Mouse (Mus musculus): ENCODE results near the gene Tspear. TPM values are rescaled to one million over a fixed set of nuclear protein-coding genes. Genes with fewer than 3 reads are reported as not detected.

Gene Tspear
- polyA plus RNA-seq, 1 experiment: not detected

- TF ChIP-seq CEBPB (IDR thresholded peaks at IDR 0.05; ENCODE audit: low read depth) (no peak), FOSL1 (IDR thresholded peaks at IDR 0.05; ENCODE audit: insufficient read depth, low read length, poor library complexity, severe bottlenecking) (no peak), MYOG (IDR thresholded peaks at IDR 0.05; ENCODE audit: control insufficient read depth, extremely low read depth, insufficient read length) (no peak), MYOD1 (IDR thresholded peaks at IDR 0.05; ENCODE audit: control insufficient read depth, insufficient read length, low read depth) (no peak), CTCF (IDR thresholded peaks at IDR 0.05; ENCODE audit: control insufficient read depth, insufficient read depth, insufficient read length) (no peak), USF1 (IDR thresholded peaks at IDR 0.05; ENCODE audit: low read depth) (no peak), MAX (IDR thresholded peaks at IDR 0.05) (no peak)
- Histone ChIP-seq H3K36me3 (ENCODE audit: control insufficient read depth, insufficient read depth) (no peaks in the 10 kb centered on the region), H3K4me3 (ENCODE audit: insufficient read depth, poor library complexity, severe bottlenecking) (no peak overlapping the region), H3ac (ENCODE audit: control insufficient read depth, insufficient read length, low read depth) (no peak overlapping the region), H3K79me2 (ENCODE audit: control insufficient read depth, insufficient read depth) (no peaks in the 10 kb centered on the region), H3K27me3 (ENCODE audit: control insufficient read depth, insufficient read depth, insufficient read length) (peaks cover 44% of the 10 kb centered on the region), H3K79me3 (ENCODE audit: low read depth) (no peaks in the 10 kb centered on the region)
Observed at GRCm38 (mm10) chr10:77902894-77903715, 216.7 kb downstream of the Tspear start.

GRCm38 (mm10) chr10:77912605-77913004 is 226.2 kb downstream of the Tspear start:
- no peaks in the 10 kb centered on the region for H3K79me2 ChIP-seq (ENCODE audit: control insufficient read depth, insufficient read depth)
- H3K27me3 ChIP-seq (ENCODE audit: control insufficient read depth, insufficient read depth, insufficient read length): peaks cover 31% of the 10 kb centered on the region
- H3K4me3 ChIP-seq (ENCODE audit: insufficient read depth, poor library complexity, severe bottlenecking): no peak overlapping the region
- H3K79me3 ChIP-seq (ENCODE audit: low read depth): no peaks in the 10 kb centered on the region
- H3K36me3 ChIP-seq (ENCODE audit: control insufficient read depth, insufficient read depth): no peaks in the 10 kb centered on the region
- no peak overlapping the region for H3ac ChIP-seq (ENCODE audit: control insufficient read depth, insufficient read length, low read depth)
- TF ChIP-seq MYOD1 (IDR thresholded peaks at IDR 0.05; ENCODE audit: control insufficient read depth, insufficient read length, low read depth) (no peak), CTCF (IDR thresholded peaks at IDR 0.05; ENCODE audit: control insufficient read depth, insufficient read depth, insufficient read length) (no peak), FOSL1 (IDR thresholded peaks at IDR 0.05; ENCODE audit: insufficient read depth, low read length, poor library complexity, severe bottlenecking) (no peak), MAX (IDR thresholded peaks at IDR 0.05) (no peak), CEBPB (IDR thresholded peaks at IDR 0.05; ENCODE audit: low read depth) (no peak), MYOG (IDR thresholded peaks at IDR 0.05; ENCODE audit: control insufficient read depth, extremely low read depth, insufficient read length) (no peak), USF1 (IDR thresholded peaks at IDR 0.05; ENCODE audit: low read depth) (no peak)

- H3ac ChIP-seq (ENCODE audit: control insufficient read depth, insufficient read length, low read depth): no peak overlapping the region
- no peaks in the 10 kb centered on the region for H3K79me2 ChIP-seq (ENCODE audit: control insufficient read depth, insufficient read depth)
- no peaks in the 10 kb centered on the region for H3K36me3 ChIP-seq (ENCODE audit: control insufficient read depth, insufficient read depth)
- TF ChIP-seq MYOD1 (IDR thresholded peaks at IDR 0.05; ENCODE audit: control insufficient read depth, insufficient read length, low read depth) (no peak), CTCF (IDR thresholded peaks at IDR 0.05; ENCODE audit: control insufficient read depth, insufficient read depth, insufficient read length) (no peak), CEBPB (IDR thresholded peaks at IDR 0.05; ENCODE audit: low read depth) (no peak), MAX (IDR thresholded peaks at IDR 0.05) (no peak), FOSL1 (IDR thresholded peaks at IDR 0.05; ENCODE audit: insufficient read depth, low read length, poor library complexity, severe bottlenecking) (no peak), USF1 (IDR thresholded peaks at IDR 0.05; ENCODE audit: low read depth) (no peak), MYOG (IDR thresholded peaks at IDR 0.05; ENCODE audit: control insufficient read depth, extremely low read depth, insufficient read length) (no peak)
- H3K79me3 ChIP-seq (ENCODE audit: low read depth): no peaks in the 10 kb centered on the region
- H3K4me3 ChIP-seq (ENCODE audit: insufficient read depth, poor library complexity, severe bottlenecking): no peak overlapping the region
- H3K27me3 ChIP-seq (ENCODE audit: control insufficient read depth, insufficient read depth, insufficient read length): peaks cover 31% of the 10 kb centered on the region
Observed at GRCm38 (mm10) chr10:77913292-77913691, 226.9 kb downstream of the Tspear start.

- Histone ChIP-seq H3K27me3 (ENCODE audit: control insufficient read depth, insufficient read depth, insufficient read length) (peaks cover 23% of the 10 kb centered on the region), H3K79me2 (ENCODE audit: control insufficient read depth, insufficient read depth) (no peaks in the 10 kb centered on the region), H3K79me3 (ENCODE audit: low read depth) (no peaks in the 10 kb centered on the region), H3K4me3 (ENCODE audit: insufficient read depth, poor library complexity, severe bottlenecking) (no peak overlapping the region), H3ac (ENCODE audit: control insufficient read depth, insufficient read length, low read depth) (no peak overlapping the region), H3K36me3 (ENCODE audit: control insufficient read depth, insufficient read depth) (no peaks in the 10 kb centered on the region)
- TF ChIP-seq MAX (IDR thresholded peaks at IDR 0.05) (no peak), CTCF (IDR thresholded peaks at IDR 0.05; ENCODE audit: control insufficient read depth, insufficient read depth, insufficient read length) (peak; percentile 17)
Observed at GRCm38 (mm10) chr10:77916636-77917335, 230.4 kb downstream of the Tspear start.

DNA sequence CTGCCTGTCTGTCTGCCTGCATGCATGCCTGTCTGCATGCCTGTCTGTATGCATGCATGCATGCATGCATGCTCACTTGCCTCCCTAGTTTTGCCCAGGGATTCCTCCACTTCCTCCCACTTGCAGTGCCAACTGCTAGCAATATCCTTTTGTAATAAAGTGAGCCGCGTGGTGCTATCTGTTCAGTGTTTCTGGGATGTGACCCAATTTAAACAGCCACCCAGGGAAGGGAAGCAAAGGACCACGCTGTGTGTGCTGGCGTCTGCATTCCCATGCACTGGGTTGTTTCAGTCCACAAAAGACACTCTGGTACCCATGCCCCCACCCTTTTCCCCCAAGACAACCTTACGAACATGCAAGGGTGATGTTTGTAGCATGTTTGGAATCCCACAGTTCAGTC is 234.6 kb downstream of the Tspear start:
- no peaks in the 10 kb centered on the region for H3K79me3 ChIP-seq (ENCODE audit: low read depth)
- H3K79me2 ChIP-seq (ENCODE audit: control insufficient read depth, insufficient read depth): no peaks in the 10 kb centered on the region
- no peak for TF ChIP-seq USF1 (IDR thresholded peaks at IDR 0.05; ENCODE audit: low read depth)
- no peak for TF ChIP-seq MAX (IDR thresholded peaks at IDR 0.05)
- TF ChIP-seq CEBPB (IDR thresholded peaks at IDR 0.05; ENCODE audit: low read depth): no peak
- no peak for TF ChIP-seq FOSL1 (IDR thresholded peaks at IDR 0.05; ENCODE audit: insufficient read depth, low read length, poor library complexity, severe bottlenecking)
- no peak for TF ChIP-seq CTCF (IDR thresholded peaks at IDR 0.05; ENCODE audit: control insufficient read depth, insufficient read depth, insufficient read length)
- TF ChIP-seq MYOG (IDR thresholded peaks at IDR 0.05; ENCODE audit: control insufficient read depth, extremely low read depth, insufficient read length): no peak
- TF ChIP-seq MYOD1 (IDR thresholded peaks at IDR 0.05; ENCODE audit: control insufficient read depth, insufficient read length, low read depth): no peak
- no peak overlapping the region for H3K4me3 ChIP-seq (ENCODE audit: insufficient read depth, poor library complexity, severe bottlenecking)
- H3ac ChIP-seq (ENCODE audit: control insufficient read depth, insufficient read length, low read depth): no peak overlapping the region
- H3K36me3 ChIP-seq (ENCODE audit: control insufficient read depth, insufficient read depth): no peaks in the 10 kb centered on the region
- H3K27me3 ChIP-seq (ENCODE audit: control insufficient read depth, insufficient read depth, insufficient read length): peaks cover 3% of the 10 kb centered on the region

Data from C2C12 (cell line).